Mouse (Mus musculus): ENCODE measurements around the gene Trp63.

Trp63 gene

DNA sequence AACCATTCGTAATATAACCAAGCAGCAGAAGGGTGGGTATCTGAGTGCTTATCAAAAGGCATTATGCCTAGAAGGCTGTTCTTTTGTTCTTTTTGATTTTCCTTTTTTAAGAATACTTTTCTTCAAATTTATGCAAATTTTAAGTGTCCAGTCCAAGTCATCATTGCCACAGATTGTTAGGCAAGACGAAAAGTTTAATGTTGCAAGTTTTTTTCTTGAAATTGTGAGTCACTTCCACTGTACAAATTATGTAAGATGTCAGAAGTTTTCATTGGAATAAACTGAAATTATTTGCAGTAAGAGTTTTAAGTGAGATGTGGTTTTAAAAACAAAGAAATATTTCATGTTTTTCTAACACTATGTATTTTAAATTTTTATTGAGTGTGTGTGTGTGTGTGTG is 100.7 kb downstream of the Trp63 start:
- DNase-seq: no peak

DNA sequence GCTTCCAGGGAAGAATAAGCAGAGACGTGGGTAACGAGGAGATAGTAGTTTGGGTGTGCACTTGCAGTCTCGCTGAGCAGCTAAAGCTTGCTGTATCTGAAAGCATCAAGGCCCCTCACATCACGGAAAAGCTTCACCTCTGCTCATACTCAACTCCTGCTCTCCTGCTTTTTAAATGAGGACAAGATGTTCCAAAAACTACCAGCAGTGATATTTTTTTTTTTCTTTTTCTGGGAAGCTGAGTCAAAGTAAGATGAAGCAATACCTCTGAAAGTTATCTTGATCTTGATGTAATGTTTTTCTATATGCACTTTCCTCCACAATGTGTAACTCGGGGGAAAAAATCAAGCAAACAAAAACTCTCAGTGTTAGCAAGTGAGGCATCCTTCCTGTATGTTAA is 102.9 kb downstream of the Trp63 start:
- no peak for DNase-seq

GRCm38 (mm10) chr16:25792640-25793266 is 109.2 kb downstream of the Trp63 start:
- DNase-seq: no peak

- no peak for DNase-seq
These were observed 114.2 kb downstream of the Trp63 start for GRCm38 (mm10) chr16:25797732-25798294.

DNA sequence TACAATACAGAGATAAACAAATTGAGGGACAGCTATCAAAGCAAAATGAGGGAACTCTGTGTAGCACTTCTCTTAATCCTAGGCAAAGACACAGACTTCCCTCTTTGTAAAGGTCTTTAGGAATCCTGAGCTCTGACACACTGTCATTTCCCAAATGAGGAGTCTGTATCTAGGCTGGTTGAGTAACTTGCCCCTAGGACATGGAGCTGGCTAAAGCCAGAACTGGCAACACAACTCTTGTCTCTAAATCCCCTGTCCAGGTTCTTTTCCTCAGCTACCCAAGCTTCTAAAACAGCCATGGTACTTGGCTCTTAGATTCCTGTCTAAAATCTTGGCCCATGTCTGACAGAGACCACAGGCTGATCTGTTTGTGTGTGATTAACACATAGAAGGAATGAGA is 116.1 kb downstream of the Trp63 start:
- DNase-seq: no peak

DNA sequence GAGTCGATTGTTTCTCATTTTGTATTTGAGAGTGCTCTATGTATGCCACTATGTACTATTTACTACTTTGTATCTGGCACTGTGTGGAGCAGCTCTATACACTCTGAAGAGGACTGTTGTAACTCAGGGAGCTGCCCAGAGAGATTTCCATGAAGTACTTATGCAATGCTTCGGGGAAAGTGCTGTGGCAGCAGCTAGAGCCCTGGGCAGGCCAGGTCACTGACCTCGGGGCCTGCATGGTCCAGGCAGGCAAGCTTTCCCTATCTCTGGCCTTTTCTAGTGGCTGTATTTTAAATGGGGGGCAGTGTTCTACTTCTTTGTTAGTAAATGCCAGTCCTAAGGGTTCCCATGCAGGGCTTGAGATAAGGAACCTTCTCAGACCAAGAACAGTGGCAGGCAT is 121.4 kb downstream of the Trp63 start:
- DNase-seq: no peak

GRCm38 (mm10) chr16:25807116-25807515 is 123.6 kb downstream of the Trp63 start:
- DNase-seq: no peak

DNA sequence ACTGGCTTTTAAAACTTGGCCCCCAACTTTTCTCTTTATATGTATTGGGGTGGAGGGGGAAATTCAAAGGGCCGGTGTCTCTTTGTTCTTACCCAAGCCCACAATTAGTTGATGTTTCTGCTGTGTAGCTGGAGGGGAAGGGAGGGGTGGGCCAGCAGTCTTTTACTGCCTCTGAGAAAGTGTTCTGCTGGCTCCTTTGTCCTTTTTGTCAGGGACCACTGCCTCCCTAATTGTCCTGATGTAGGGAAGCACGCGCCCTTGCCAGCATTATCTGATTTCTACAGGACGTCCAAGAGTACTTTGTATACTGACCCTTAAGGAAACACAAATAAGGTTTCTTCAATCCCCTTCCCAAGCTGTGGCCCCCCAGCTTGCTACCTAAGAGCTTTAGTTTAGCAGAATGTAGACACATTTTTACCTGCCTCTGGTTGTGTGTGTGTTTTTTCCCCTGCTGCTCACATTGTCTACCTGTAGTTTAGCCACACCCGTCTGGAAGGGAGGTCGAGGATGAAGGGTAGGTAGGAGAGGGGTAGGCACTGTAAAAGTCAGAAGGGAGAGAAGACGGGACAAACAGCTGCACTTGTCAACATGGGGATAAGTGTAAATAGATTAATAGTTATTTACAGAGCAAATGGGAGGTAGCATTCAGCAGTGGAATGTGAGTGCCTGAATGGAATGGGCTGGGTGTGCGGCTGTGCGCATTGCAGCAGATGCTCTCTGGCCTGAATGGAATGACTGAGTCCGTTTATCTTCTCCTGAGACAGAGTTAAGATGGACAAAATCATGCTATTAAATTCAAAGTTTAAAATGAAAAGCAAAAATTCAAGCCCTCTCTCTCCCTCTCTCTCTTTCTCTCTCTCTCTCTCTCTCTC is 134.4 kb downstream of the Trp63 start:
- no peak for DNase-seq

DNA sequence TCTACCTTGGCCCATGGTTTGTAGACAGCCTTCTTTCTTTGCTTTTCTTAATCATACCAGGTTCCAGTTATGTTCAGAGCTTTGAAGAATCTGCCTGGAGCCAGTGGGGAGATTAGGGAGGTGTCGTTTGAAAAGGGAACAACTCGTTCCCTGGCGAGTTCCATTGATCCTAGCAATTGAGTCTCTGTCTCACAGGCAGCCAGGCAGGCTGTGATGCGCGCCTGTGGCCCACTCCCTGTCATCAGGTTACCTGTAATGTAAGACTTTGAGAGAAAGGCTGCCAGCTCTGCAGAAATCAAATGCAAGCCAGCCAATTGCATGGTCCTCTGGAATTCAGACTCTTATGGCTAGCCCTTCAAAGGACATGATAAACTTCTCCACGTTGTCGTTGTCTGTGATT is 142.5 kb downstream of the Trp63 start:
- DNase-seq: no peak

DNA sequence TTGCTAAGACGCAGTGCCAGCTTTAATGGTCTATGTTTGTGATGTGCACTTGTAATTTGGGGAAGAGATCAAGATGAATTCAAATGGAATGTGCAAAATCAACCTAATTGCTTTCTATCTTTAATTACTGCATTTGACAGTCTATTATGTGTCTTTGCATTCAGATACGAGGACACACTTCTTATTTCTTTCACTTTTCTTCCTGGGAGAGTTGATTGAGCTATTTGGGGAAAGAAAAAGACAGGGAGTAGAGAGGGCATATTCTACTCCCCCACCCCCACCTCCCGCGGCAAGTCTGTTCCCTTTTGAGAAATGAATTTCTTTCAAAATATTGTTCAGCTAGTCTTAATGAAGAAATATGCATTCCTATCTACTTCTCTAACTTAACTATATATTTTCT is 149.0 kb downstream of the Trp63 start:
- no peak for DNase-seq

DNA sequence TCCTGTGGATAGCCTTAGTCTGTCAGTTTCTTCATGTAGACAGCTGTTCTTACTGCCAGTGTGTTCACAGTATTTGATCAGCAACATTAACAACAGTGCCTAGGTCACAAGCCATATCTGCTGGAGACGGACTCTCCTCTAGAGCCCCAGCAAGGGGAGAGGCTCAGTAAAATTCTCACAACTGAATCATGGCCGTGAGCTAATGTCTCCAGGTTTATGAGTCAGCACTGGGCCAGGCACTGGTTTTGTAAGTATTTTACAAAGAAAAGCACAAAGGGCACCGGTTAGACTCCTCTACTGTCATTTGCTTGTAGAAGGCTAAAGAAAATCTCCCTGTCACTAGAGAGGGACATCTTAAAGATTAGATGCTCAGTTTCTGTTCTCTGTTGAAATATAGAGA is 151.7 kb downstream of the Trp63 start:
- DNase-seq: no peak

DNA sequence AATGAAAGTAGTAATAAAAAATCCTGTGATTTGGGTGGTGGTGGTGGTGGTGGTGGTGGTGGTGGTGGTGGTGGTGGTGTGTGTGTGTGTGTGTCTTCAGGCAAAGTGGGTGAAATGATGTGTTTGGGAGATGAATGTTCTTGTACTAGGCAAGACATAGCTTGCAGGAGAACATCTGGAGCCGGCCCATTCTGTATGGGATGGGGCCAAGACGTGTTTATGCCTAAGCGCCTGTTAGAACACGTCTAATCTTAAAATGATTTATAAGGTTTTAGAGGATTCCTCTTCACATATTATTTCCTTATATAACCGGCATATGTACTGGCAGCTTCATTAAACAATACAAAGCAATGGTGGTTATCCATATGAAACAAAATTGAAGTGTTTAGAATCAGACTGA is 152.2 kb downstream of the Trp63 start:
- no peak for DNase-seq

GRCm38 (mm10) chr16:25842996-25843395 is 159.4 kb downstream of the Trp63 start:
- DNase-seq: no peak

GRCm38 (mm10) chr16:25843625-25844024 is 160.1 kb downstream of the Trp63 start:
- DNase-seq: no peak

GRCm38 (mm10) chr16:25846611-25847010 is 163.0 kb downstream of the Trp63 start:
- DNase-seq: no peak

DNA sequence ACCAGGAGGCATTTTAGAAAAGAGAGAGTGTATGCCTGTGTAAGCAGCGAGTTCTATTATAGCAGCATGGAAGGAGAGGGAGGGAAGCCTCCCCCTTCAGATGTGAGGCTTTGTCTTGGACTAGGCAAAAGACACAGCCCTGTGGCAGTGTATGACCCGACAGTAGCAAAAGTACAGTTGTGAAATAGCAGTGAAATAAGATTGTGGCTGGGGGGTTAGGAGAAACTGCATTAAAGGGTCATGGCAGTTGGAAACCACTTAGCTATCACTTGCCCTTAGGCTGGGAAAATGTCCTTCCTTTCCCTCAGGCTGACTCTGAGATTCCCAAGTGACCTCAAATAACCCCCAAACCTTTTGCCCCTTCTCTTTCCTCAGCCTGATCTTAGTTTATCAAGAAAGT is 164.9 kb downstream of the Trp63 start:
- no peak for DNase-seq

DNA sequence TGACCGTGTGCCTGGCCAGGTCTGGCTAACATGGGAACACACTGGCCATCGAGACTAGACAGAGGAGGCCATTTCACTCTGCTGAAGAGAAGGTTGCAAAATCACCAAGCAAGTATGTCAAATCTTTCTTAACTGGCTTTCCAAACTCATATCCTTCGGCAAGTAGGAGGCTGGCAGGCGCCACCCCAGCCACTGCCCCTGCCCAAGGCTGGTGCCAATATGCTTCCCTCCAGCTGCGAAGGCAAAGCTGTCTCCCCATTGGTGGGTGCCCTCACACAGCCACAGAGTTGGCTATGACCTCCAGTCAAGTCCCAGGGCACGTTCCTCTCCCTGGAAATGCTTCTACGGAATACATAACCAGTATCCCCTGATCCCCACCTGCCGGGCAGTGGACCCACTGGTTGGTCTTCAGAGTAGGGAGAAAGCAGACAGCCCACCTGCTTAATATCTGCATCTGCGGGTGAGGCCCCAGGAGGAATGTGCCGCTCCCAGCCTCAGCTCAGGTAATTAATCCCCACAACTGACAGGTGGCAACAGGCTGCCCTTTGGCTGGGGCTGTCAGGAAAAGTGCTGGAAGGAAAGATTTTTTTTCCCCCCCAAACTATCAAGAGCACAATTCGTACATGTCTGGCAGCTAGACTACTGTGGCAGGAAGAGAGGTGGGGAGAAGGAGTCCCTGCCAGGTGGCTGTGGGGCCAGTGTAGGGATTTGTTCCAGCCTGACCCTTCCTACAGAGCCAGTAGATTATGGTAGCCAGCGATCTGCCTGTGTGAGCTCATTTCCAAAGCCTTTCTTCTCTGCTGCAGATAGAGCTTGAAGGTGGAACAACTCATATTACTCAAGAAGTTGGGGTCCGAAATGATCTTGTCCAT is 166.3 kb downstream of the Trp63 start:
- DNase-seq: no peak

- DNase-seq: no peak
These were observed 177.4 kb downstream of the Trp63 start for GRCm38 (mm10) chr16:25860731-25861505.

GRCm38 (mm10) chr16:25865096-25865869 is 181.7 kb downstream of the Trp63 start:
- no peak for DNase-seq

DNA sequence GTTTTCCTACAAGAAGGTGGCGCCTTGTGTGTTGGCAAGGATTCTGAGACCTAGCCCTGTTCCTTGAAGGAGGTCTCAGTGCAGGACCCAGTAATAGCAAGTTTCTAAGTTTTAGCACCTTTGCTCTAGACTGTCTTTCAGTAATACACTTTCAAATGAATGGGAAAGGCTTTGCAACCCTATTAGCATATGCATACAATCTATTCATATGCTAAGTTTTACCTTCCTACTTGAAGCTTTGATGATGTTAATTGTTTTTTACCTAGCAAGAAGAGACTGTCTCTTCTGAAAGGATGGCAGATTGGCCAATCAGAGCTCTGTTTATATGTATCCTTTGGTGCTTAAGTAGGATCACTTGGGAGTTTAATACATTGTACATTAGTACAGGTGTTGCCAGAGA is 187.9 kb downstream of the Trp63 start:
- DNase-seq: no peak

DNA sequence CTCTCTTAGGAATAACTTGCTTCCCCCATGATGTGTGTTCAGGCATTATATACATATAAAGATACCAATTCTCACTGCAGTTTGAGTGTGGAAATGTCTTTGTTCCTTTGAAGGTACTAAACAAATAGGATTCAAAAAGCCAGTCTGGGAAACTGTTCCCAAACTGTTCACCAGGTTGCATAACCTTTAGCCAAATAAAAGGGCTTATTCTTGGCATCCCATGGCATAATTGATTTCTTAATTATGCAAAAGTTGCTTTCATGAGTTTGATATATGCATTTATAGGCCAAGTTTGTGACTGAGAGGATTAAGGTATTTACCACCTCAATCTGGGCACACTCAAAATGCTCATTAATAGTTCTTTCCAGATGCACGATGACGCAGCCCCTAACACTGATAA is 192.1 kb downstream of the Trp63 start:
- DNase-seq: no peak
